8 mouse cellular contexts compared by ENCODE assay signal in genomic region chr2:77280512-77281409, GRCm38 (mm10). TPM values are rescaled to one million over a fixed set of nuclear protein-coding genes. Genes with fewer than 3 reads are reported as not detected.
DNase-seq lines count a peak whose midpoint lies in the region; ATAC-seq lines count a peak whose summit lies in the region.

Gene Sestd1, minus strand, starts transcription at chr2:77280592.

- 5% methylated on average over 54 of the region's 73 CpGs for WGBS in embryonic facial prominence, embryonic 15.5 days
- WGBS in heart, embryonic 13.5 days = 10% methylated on average over 35 of the region's 73 CpGs
- whole genome bisulfite sequencing in kidney, embryonic 16.5 days = 13% methylated on average over 18 of the region's 73 CpGs
- 10% methylated on average over 13 of the region's 73 CpGs for WGBS in liver, embryonic 13.5 days (ENCODE audit: insufficient replicate concordance)

- H3K4me3 ChIP-seq in embryonic facial prominence, embryonic 15.5 days (replicated peaks) = peak within 1 kb of the TSS; percentile 80
- peak within 1 kb of the TSS; percentile 79 for H3K4me3 ChIP-seq in heart, embryonic 13.5 days
- peak within 1 kb of the TSS; percentile 99 for H3K4me3 ChIP-seq in kidney, embryonic 16.5 days (ENCODE audit: low read length)
- peak within 1 kb of the TSS; percentile 64 for H3K4me3 ChIP-seq in liver, embryonic 13.5 days (replicated peaks)

- peaks cover 11% of the 10 kb centered on the region; the same call in 1 of the 2 replicates for H3K4me1 ChIP-seq in embryonic facial prominence, embryonic 15.5 days
- H3K4me1 ChIP-seq in heart, embryonic 13.5 days = peaks cover 24% of the 10 kb centered on the region
- peaks cover 28% of the 10 kb centered on the region for H3K4me1 ChIP-seq in kidney, embryonic 16.5 days (ENCODE audit: insufficient read depth, low read length)
- peaks cover 10% of the 10 kb centered on the region for H3K4me1 ChIP-seq in liver, embryonic 13.5 days (replicated peaks)

- H3K9me3 ChIP-seq in embryonic facial prominence, embryonic 15.5 days (replicated peaks) = no peaks in the 10 kb centered on the region
- no peaks in the 10 kb centered on the region for H3K9me3 ChIP-seq in heart, embryonic 13.5 days
- no peaks in the 10 kb centered on the region for H3K9me3 ChIP-seq in kidney, embryonic 16.5 days (ENCODE audit: low read length)
- H3K9me3 ChIP-seq in liver, embryonic 13.5 days (replicated peaks) = no peaks in the 10 kb centered on the region

- H3K36me3 ChIP-seq in embryonic facial prominence, embryonic 15.5 days = no peaks in the 10 kb centered on the region
- H3K36me3 ChIP-seq in heart, embryonic 13.5 days = no peaks in the 10 kb centered on the region
- H3K36me3 ChIP-seq in kidney, embryonic 16.5 days (ENCODE audit: insufficient read depth, low read length) = no peaks in the 10 kb centered on the region
- no peaks in the 10 kb centered on the region for H3K36me3 ChIP-seq in liver, embryonic 13.5 days

- H3K27ac ChIP-seq in embryonic facial prominence, embryonic 15.5 days (replicated peaks) = peak within 1 kb of the TSS; percentile 55; the same call in 1 of the 2 replicates
- H3K27ac ChIP-seq in heart, embryonic 13.5 days (replicated peaks) = peak within 1 kb of the TSS; percentile 72
- peak within 1 kb of the TSS; percentile 89 for H3K27ac ChIP-seq in kidney, embryonic 16.5 days (ENCODE audit: low read length)
- H3K27ac ChIP-seq in liver, embryonic 13.5 days = no peak within 1 kb of the TSS

- peak within 1 kb of the TSS; percentile 77 for H3K4me2 ChIP-seq in embryonic facial prominence, embryonic 15.5 days (replicated peaks)
- peak within 1 kb of the TSS; percentile 95 for H3K4me2 ChIP-seq in heart, embryonic 13.5 days
- peak within 1 kb of the TSS; percentile 86 for H3K4me2 ChIP-seq in kidney, embryonic 16.5 days (replicated peaks; ENCODE audit: low read depth, low read length)
- H3K4me2 ChIP-seq in liver, embryonic 13.5 days = peak within 1 kb of the TSS; percentile 80

- H3K9ac ChIP-seq in embryonic facial prominence, embryonic 15.5 days = peak within 1 kb of the TSS; percentile 76
- peak within 1 kb of the TSS; percentile 94 for H3K9ac ChIP-seq in heart, embryonic 13.5 days
- H3K9ac ChIP-seq in kidney, embryonic 16.5 days (replicated peaks; ENCODE audit: low read length) = peak within 1 kb of the TSS; percentile 98
- H3K9ac ChIP-seq in liver, embryonic 13.5 days = peak within 1 kb of the TSS; percentile 63

- H3K27me3 ChIP-seq in embryonic facial prominence, embryonic 15.5 days = no peaks in the 10 kb centered on the region
- H3K27me3 ChIP-seq in heart, embryonic 13.5 days (replicated peaks) = 0 out of 2 replicates have a peak, but pooled peaks cover 3% of the 10 kb centered on the region
- no peaks in the 10 kb centered on the region for H3K27me3 ChIP-seq in kidney, embryonic 16.5 days (ENCODE audit: insufficient read depth, low read length)
- peaks cover 31% of the 10 kb centered on the region for H3K27me3 ChIP-seq in liver, embryonic 13.5 days

- DNase-seq in B cell, adult 2 months = peak; percentile 28 to 44
- peak; percentile 80 to 88 for DNase-seq in adrenal gland, postnatal 36 days
- DNase-seq in liver, embryonic 13.5 days = peak; percentile 9
- peak; percentile 47 for DNase-seq in naive thymus-derived CD4-positive, alpha-beta T cell, adult 2 months (ENCODE audit: low read depth)
- peak; percentile 79 for DNase-seq in testis, postnatal 14 days (ENCODE audit: low spot score)

- ATAC-seq in embryonic facial prominence, embryonic 15.5 days (ENCODE audit: insufficient number of reproducible peaks, low FRiP score, low TSS enrichment, low read depth) = peak; percentile 86
- ATAC-seq in heart, embryonic 13.5 days (ENCODE audit: extremely low read depth, insufficient number of reproducible peaks, low FRiP score, low TSS enrichment) = peak; percentile 68
- peak; percentile 89 for ATAC-seq in kidney, embryonic 16.5 days (ENCODE audit: low FRiP score, low TSS enrichment)
- peak; percentile 72 for ATAC-seq in liver, embryonic 13.5 days (ENCODE audit: low read depth)

RNA-seq across cellular contexts. Expression of gene Sestd1, which starts in this region (rescaled TPM):
- total RNA-seq in adrenal gland, postnatal 36 days (2021) = 10 to 100 TPM; 13.0 to 20.6 TPM
- polyA plus RNA-seq in embryonic facial prominence, embryonic 15.5 days (2015; fragmentation: Nextera tagmentation; extraction: Ambion mirVana) = 13.2 and 14.6 TPM in 2 replicates
- polyA plus RNA-seq in heart, embryonic 13.5 days (2015; fragmentation: Nextera tagmentation; extraction: Ambion mirVana) = 8.1 and 8.4 TPM in 2 replicates
- polyA plus RNA-seq in kidney, embryonic 16.5 days (2015; fragmentation: Nextera tagmentation; extraction: Ambion mirVana) = 30.0 TPM in 2 replicates
- 0.54 and 0.67 TPM in 2 replicates for polyA plus RNA-seq in liver, embryonic 13.5 days (2015; fragmentation: Nextera tagmentation; extraction: Ambion mirVana)

Comparison
In these comparisons a context has a peak if more than half of its experiments do, and no peak if none do; other contexts are left out.
1. Peak in DNase-seq, ATAC-seq, H3K4me3 ChIP-seq, H3K9ac ChIP-seq and H3K4me2 ChIP-seq in liver, embryonic 13.5 days; RNA of the gene not detected or under 1 TPM.
2. DNase-seq: peak in every context shown above with its lines; median percentile 84 in adrenal gland, postnatal 36 days; 79 in testis, postnatal 14 days; 47 in naive thymus-derived CD4-positive, alpha-beta T cell, adult 2 months; 36 in B cell, adult 2 months; 9 in liver, embryonic 13.5 days.